Mouse (Mus musculus): ENCODE results near the gene Lrfn3. TPM values are rescaled to one million over a fixed set of nuclear protein-coding genes. Genes with fewer than 3 reads are reported as not detected.
A peak's percentile ranks its signal among the peaks of the same experiment; 100 is the strongest.

The Lrfn3 gene
- polyA plus RNA-seq, 1 experiment from 2014 or later: 6.6 TPM

DNA sequence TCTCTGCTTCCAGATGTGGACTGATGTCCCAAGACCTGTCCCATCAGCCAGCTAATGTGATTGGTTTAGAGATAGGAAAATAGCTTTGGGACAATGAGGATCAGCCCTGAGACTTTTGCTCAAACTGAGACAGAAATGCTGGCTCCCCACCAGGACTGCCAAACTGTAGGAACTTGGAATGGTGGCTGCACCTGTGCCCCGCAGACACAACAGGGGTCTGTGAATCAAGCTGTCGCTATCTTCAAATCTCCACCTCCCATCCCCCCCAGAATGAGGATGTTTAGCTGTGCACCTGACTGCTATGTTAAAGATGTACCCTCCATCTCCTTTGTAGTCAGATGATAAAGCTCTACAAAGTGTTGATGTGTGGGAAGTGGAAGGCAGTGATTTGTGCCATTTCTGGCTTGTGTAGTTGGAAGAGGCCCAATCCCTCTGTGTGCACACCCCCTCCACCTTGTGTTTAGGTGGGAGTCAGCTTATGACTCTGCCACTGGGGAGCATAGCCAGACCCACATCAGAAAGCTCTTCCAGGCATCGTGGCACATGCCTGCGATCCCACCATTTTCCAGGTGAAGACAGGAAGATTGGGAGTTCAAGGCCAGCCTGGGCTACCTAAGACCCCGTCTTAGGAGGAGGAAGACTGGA lies 38.1 kb downstream of the Lrfn3 start:
- H3K27ac ChIP-seq (replicated peaks): no peak overlapping the region
- ATAC-seq (ENCODE audit: insufficient number of reproducible peaks, low FRiP score, low TSS enrichment, low read depth): no peak
- peaks cover 13% of the 10 kb centered on the region for H3K4me1 ChIP-seq
- H3K27me3 ChIP-seq: no peaks in the 10 kb centered on the region
- no peaks in the 10 kb centered on the region for H3K36me3 ChIP-seq
- H3K4me3 ChIP-seq (replicated peaks): no peak overlapping the region
- H3K9me3 ChIP-seq (replicated peaks): 0 out of 2 replicates have a peak, but pooled peaks cover 4% of the 10 kb centered on the region
- no peak overlapping the region for H3K9ac ChIP-seq
- WGBS: 79% methylated on average over 5 of the region's 5 CpGs
- H3K4me2 ChIP-seq (replicated peaks): no peak overlapping the region

- H3K27ac ChIP-seq (replicated peaks): peak within 1 kb of the TSS; percentile 95
- no peak within 1 kb of the TSS for H3K9ac ChIP-seq
- H3K4me3 ChIP-seq (replicated peaks): peak within 1 kb of the TSS; percentile 89
- H3K4me2 ChIP-seq (replicated peaks): peak within 1 kb of the TSS; percentile 81
- no peaks in the 10 kb centered on the region for H3K36me3 ChIP-seq
- H3K9me3 ChIP-seq (replicated peaks): 0 out of 2 replicates have a peak, but pooled peaks cover 4% of the 10 kb centered on the region
- 66% methylated on average over 3 of the region's 3 CpGs for WGBS
- ATAC-seq (ENCODE audit: insufficient number of reproducible peaks, low FRiP score, low TSS enrichment, low read depth): no peak
- peaks cover 13% of the 10 kb centered on the region for H3K4me1 ChIP-seq
- no peaks in the 10 kb centered on the region for H3K27me3 ChIP-seq
Observed at GRCm38 (mm10) chr7:30323795-30324194, 38.8 kb downstream of the Lrfn3 start, which contains the start of gene Sdhaf1. Gene Sdhaf1, minus strand, starts transcription at chr7:30323895.

DNA sequence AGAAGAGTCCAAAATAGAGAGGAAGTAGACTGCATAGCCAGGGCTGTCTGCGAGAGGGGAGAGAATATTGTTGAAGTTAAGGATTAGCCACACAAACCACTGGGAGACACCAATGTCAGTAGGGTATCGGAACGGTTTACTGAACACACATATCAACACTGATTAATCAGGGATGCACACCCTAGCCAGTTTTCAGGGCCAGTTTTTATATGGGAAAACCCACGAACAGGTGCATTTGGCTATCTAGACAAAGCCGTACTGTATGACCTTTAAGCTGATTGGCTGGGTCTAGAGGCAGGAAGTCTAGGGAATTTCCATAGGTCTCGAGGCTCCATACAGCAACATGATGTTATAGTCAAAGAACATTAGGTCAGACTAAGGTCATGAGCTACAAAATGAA lies 39.7 kb downstream of the Lrfn3 start:
- H3K27me3 ChIP-seq: no peaks in the 10 kb centered on the region
- 0 out of 2 replicates have a peak, but pooled peaks cover 4% of the 10 kb centered on the region for H3K9me3 ChIP-seq (replicated peaks)
- H3K9ac ChIP-seq: no peak overlapping the region
- peak overlapping the region; percentile 95 for H3K27ac ChIP-seq (replicated peaks)
- ATAC-seq (ENCODE audit: insufficient number of reproducible peaks, low FRiP score, low TSS enrichment, low read depth): no peak
- WGBS: 25% methylated on average over 6 of the region's 6 CpGs
- peak overlapping the region; percentile 81 for H3K4me2 ChIP-seq (replicated peaks)
- H3K4me3 ChIP-seq (replicated peaks): peak overlapping the region; percentile 89
- no peaks in the 10 kb centered on the region for H3K36me3 ChIP-seq
- H3K4me1 ChIP-seq: peaks cover 13% of the 10 kb centered on the region

DNA sequence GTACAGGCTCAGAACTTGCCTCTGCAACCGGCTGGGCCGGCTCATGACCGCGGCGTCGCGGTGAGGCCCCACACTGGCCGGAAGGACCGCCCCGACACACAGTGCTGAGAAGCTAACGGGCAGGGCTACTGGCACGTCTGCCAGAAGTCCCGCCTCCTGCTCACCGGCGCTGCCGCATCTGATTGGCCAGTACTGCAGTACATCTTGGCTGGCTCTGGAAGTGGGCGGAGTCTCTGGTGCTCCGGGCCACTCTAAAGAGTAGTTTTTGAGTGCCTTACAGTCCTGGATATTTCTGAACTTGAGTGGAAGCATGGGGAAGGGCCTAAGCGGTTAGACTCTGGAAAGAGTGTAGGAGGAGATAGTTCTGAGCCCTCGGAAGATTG lies 40.3 kb downstream of the Lrfn3 start:
- ATAC-seq (ENCODE audit: insufficient number of reproducible peaks, low FRiP score, low TSS enrichment, low read depth): peak; percentile 98
- H3K36me3 ChIP-seq: no peaks in the 10 kb centered on the region
- H3K4me3 ChIP-seq (replicated peaks): peak overlapping the region; percentile 89
- H3K4me2 ChIP-seq (replicated peaks): peak overlapping the region; percentile 81
- peak overlapping the region; percentile 95 for H3K27ac ChIP-seq (replicated peaks)
- WGBS: under 1% methylated on average over 20 of the region's 20 CpGs
- H3K9ac ChIP-seq: peak overlapping the region; percentile 85
- H3K27me3 ChIP-seq: no peaks in the 10 kb centered on the region
- H3K9me3 ChIP-seq (replicated peaks): 0 out of 2 replicates have a peak, but pooled peaks cover 4% of the 10 kb centered on the region
- H3K4me1 ChIP-seq: peaks cover 13% of the 10 kb centered on the region

- peaks cover 13% of the 10 kb centered on the region for H3K4me1 ChIP-seq
- H3K27me3 ChIP-seq: no peaks in the 10 kb centered on the region
- H3K4me2 ChIP-seq (replicated peaks): peak within 1 kb of the TSS; percentile 81
- ATAC-seq (ENCODE audit: insufficient number of reproducible peaks, low FRiP score, low TSS enrichment, low read depth): peak; percentile 61
- WGBS: under 1% methylated on average over 63 of the region's 63 CpGs
- H3K4me3 ChIP-seq (replicated peaks): peak within 1 kb of the TSS; percentile 89
- H3K36me3 ChIP-seq: no peaks in the 10 kb centered on the region
- peak within 1 kb of the TSS; percentile 85 for H3K9ac ChIP-seq
- 0 out of 2 replicates have a peak, but pooled peaks cover 4% of the 10 kb centered on the region for H3K9me3 ChIP-seq (replicated peaks)
- peak within 1 kb of the TSS; percentile 95 for H3K27ac ChIP-seq (replicated peaks)
Observed at GRCm38 (mm10) chr7:30321539-30322284, 40.9 kb downstream of the Lrfn3 start, which contains the start of gene E130208F15Rik. Gene E130208F15Rik, plus strand, starts transcription at chr7:30321740.

GRCm38 (mm10) chr7:30320946-30321345 lies 41.6 kb downstream of the Lrfn3 start:
- Histone ChIP-seq H3K4me2 (replicated peaks) (peak overlapping the region; percentile 81), H3K4me1 (peaks cover 13% of the 10 kb centered on the region), H3K4me3 (replicated peaks) (peak overlapping the region; percentile 89), H3K27ac (replicated peaks) (no peak overlapping the region), H3K9me3 (replicated peaks) (0 out of 2 replicates have a peak, but pooled peaks cover 4% of the 10 kb centered on the region), H3K9ac (peak overlapping the region; percentile 13; the same call in 1 of the 2 replicates), H3K27me3 (no peaks in the 10 kb centered on the region), H3K36me3 (no peaks in the 10 kb centered on the region)
- ATAC-seq (ENCODE audit: insufficient number of reproducible peaks, low FRiP score, low TSS enrichment, low read depth): no peak
- 69% methylated on average over 2 of the region's 2 CpGs for WGBS

- no peak overlapping the region for H3K9ac ChIP-seq
- H3K9me3 ChIP-seq (replicated peaks): no peaks in the 10 kb centered on the region
- 98% methylated on average over 3 of the region's 3 CpGs for WGBS
- no peaks in the 10 kb centered on the region for H3K36me3 ChIP-seq
- H3K4me3 ChIP-seq (replicated peaks): no peak overlapping the region
- H3K27ac ChIP-seq (replicated peaks): no peak overlapping the region
- H3K4me1 ChIP-seq: peaks cover 26% of the 10 kb centered on the region
- no peaks in the 10 kb centered on the region for H3K27me3 ChIP-seq
- no peak for ATAC-seq (ENCODE audit: insufficient number of reproducible peaks, low FRiP score, low TSS enrichment, low read depth)
- H3K4me2 ChIP-seq (replicated peaks): no peak overlapping the region
Observed at GRCm38 (mm10) chr7:30318142-30318541, 44.4 kb downstream of the Lrfn3 start.

- H3K27me3 ChIP-seq: no peaks in the 10 kb centered on the region
- ATAC-seq (ENCODE audit: insufficient number of reproducible peaks, low FRiP score, low TSS enrichment, low read depth): no peak
- WGBS: 65% methylated on average over 13 of the region's 13 CpGs
- H3K36me3 ChIP-seq: peaks cover 10% of the 10 kb centered on the region; the same call in 1 of the 2 replicates
- H3K4me2 ChIP-seq (replicated peaks): peak overlapping the region; percentile 47
- H3K4me3 ChIP-seq (replicated peaks): peak overlapping the region; percentile 43
- H3K27ac ChIP-seq (replicated peaks): no peak overlapping the region
- peaks cover 14% of the 10 kb centered on the region for H3K4me1 ChIP-seq
- H3K9me3 ChIP-seq (replicated peaks): no peaks in the 10 kb centered on the region
- H3K9ac ChIP-seq: peak overlapping the region; percentile 9; the same call in 1 of the 2 replicates
Observed at GRCm38 (mm10) chr7:30315559-30316529, 46.7 kb downstream of the Lrfn3 start.

GRCm38 (mm10) chr7:30314721-30315155 lies 47.8 kb downstream of the Lrfn3 start, which contains the start of gene Syne4:
Gene Syne4, plus strand, starts transcription at chr7:30314807.
- Histone ChIP-seq H3K27ac (replicated peaks) (no peak within 1 kb of the TSS), H3K4me2 (replicated peaks) (peak within 1 kb of the TSS; percentile 47), H3K9ac (peak within 1 kb of the TSS; percentile 23), H3K4me3 (replicated peaks) (peak within 1 kb of the TSS; percentile 43), H3K4me1 (peaks cover 20% of the 10 kb centered on the region), H3K9me3 (replicated peaks) (no peaks in the 10 kb centered on the region), H3K27me3 (no peaks in the 10 kb centered on the region), H3K36me3 (peaks cover 10% of the 10 kb centered on the region; the same call in 1 of the 2 replicates)
- WGBS: 3% methylated on average over 9 of the region's 9 CpGs
- ATAC-seq (ENCODE audit: insufficient number of reproducible peaks, low FRiP score, low TSS enrichment, low read depth): 0 out of 2 replicates have a peak, but pooled peaks have one; percentile 26

- Histone ChIP-seq H3K4me2 (replicated peaks) (no peak overlapping the region), H3K4me3 (replicated peaks) (no peak overlapping the region), H3K9ac (no peak overlapping the region), H3K36me3 (peaks cover 10% of the 10 kb centered on the region; the same call in 1 of the 2 replicates), H3K4me1 (peaks cover 28% of the 10 kb centered on the region), H3K27me3 (no peaks in the 10 kb centered on the region), H3K27ac (replicated peaks) (no peak overlapping the region), H3K9me3 (replicated peaks) (no peaks in the 10 kb centered on the region)
- WGBS: 44% methylated on average over 27 of the region's 27 CpGs
- ATAC-seq (ENCODE audit: insufficient number of reproducible peaks, low FRiP score, low TSS enrichment, low read depth): no peak
Observed at GRCm38 (mm10) chr7:30313666-30314320, 48.8 kb downstream of the Lrfn3 start.
